Mouse (Mus musculus): Measurements from ENCODE around the gene Prkg1. TPM values are rescaled to one million over a fixed set of nuclear protein-coding genes. Genes with fewer than 3 reads are reported as not detected.

Gene Prkg1
- total and polyA plus RNA-seq, 3 experiments = not detected

DNA sequence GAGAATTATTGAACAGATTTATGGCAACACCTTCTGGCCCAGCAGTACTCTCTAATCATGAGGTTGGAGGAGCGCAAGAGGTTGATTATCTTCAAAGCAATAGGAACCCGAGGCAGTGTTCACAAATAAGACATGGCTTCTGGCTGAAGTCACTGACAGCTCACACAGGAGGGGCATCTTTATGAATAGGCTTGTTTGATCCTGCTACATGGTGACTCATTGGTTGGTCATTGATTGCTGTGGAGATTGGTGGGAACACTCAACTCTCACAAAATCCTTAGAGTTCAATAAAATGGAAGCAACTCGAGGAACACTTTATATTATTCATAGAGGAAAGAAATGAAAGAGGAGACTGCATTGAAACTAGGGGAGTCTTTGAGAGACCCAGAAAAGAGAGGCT lies 322.5 kb downstream of the Prkg1 start:
- TF ChIP-seq CTCF (IDR thresholded peaks at IDR 0.05 in 2 of 3, conservative IDR thresholded peaks at IDR 0.05 in 1 of 3; ENCODE audit: control insufficient read depth in 1 of 3, insufficient read depth in 1 of 3, low read depth in 2 of 3, low read length in 3 of 3, poor library complexity in 1 of 3, severe bottlenecking in 1 of 3) (no peak), TCF12 (IDR thresholded peaks at IDR 0.05; ENCODE audit: low read depth, low read length) (no peak), GATA1 (IDR thresholded peaks at IDR 0.05; ENCODE audit: low read depth, low read length) (no peak), BHLHE40 (IDR thresholded peaks at IDR 0.05; ENCODE audit: borderline replicate concordance, low read depth, low read length) (no peak), NRF1 (IDR thresholded peaks at IDR 0.05; ENCODE audit: insufficient read depth, low read depth, low read length, poor library complexity, severe bottlenecking) (no peak), EP300 (IDR thresholded peaks at IDR 0.05; ENCODE audit: low read depth in 1 of 2, low read length in 2 of 2) (no peak), ZMIZ1 (IDR thresholded peaks at IDR 0.05; ENCODE audit: low read depth, low read length) (no peak), POLR2A (IDR thresholded peaks at IDR 0.05; ENCODE audit: control insufficient read depth in 1 of 2, insufficient read depth in 1 of 2, low read depth in 1 of 2, low read length in 2 of 2, poor library complexity in 1 of 2) (no peak), E2F4 (IDR thresholded peaks at IDR 0.05; ENCODE audit: borderline replicate concordance, low read depth, low read length) (no peak), CHD1 (IDR thresholded peaks at IDR 0.05; ENCODE audit: low read depth, low read length) (no peak), MEF2A (IDR thresholded peaks at IDR 0.05; ENCODE audit: extremely low read depth, insufficient replicate concordance, low read depth, low read length, poor library complexity, severe bottlenecking) (no peak), GABPA (IDR thresholded peaks at IDR 0.05; ENCODE audit: low read depth, low read length) (no peak), TBP (IDR thresholded peaks at IDR 0.05; ENCODE audit: low read depth, low read length) (no peak), UBTF (IDR thresholded peaks at IDR 0.05; ENCODE audit: borderline replicate concordance, insufficient read depth, low read depth, low read length) (no peak), SIN3A (IDR thresholded peaks at IDR 0.05; ENCODE audit: low read length) (no peak), ELF1 (IDR thresholded peaks at IDR 0.05; ENCODE audit: low read depth, low read length) (no peak), MYB (IDR thresholded peaks at IDR 0.05; ENCODE audit: low read depth, low read length) (no peak), MAX (IDR thresholded peaks at IDR 0.05; ENCODE audit: low read length) (no peak)
- Histone ChIP-seq H3K9ac (ENCODE audit: control insufficient read depth, low read depth, low read length, poor library complexity, severe bottlenecking) (no peak overlapping the region), H3K9me3 (replicated peaks; ENCODE audit: insufficient read depth, low read length) (no peaks in the 10 kb centered on the region), H3K27ac (ENCODE audit: control insufficient read depth, low read depth, low read length) (no peak overlapping the region), H3K79me2 (ENCODE audit: control insufficient read depth, insufficient read depth, low read length, poor library complexity) (no peaks in the 10 kb centered on the region), H3K27me3 (ENCODE audit: control insufficient read depth in 1 of 2, insufficient read depth in 2 of 2, low read length in 2 of 2) (no peaks in the 10 kb centered on the region), H3K4me1 (ENCODE audit: control insufficient read depth in 1 of 2, insufficient read depth in 2 of 2, low read length in 2 of 2) (no peaks in the 10 kb centered on the region), H3K4me3 (ENCODE audit: control insufficient read depth in 1 of 2, insufficient read depth in 1 of 2, low read depth in 2 of 2, low read length in 2 of 2) (no peak overlapping the region), H3K36me3 (ENCODE audit: control insufficient read depth in 1 of 2, insufficient read depth in 2 of 2, low read length in 2 of 2) (no peaks in the 10 kb centered on the region)
- no peak for DNase-seq (ENCODE audit: low read depth, low spot score)

GRCm38 (mm10) chr19:31433446-31433845 lies 331.4 kb downstream of the Prkg1 start:
- DNase-seq (ENCODE audit: low read depth, low spot score) = no peak
- Histone ChIP-seq H3K27me3 (ENCODE audit: control insufficient read depth in 1 of 2, insufficient read depth in 2 of 2, low read length in 2 of 2) (no peaks in the 10 kb centered on the region), H3K9me3 (replicated peaks; ENCODE audit: insufficient read depth, low read length) (no peaks in the 10 kb centered on the region), H3K9ac (ENCODE audit: control insufficient read depth, low read depth, low read length, poor library complexity, severe bottlenecking) (no peak overlapping the region), H3K4me1 (ENCODE audit: control insufficient read depth in 1 of 2, insufficient read depth in 2 of 2, low read length in 2 of 2) (no peaks in the 10 kb centered on the region), H3K36me3 (ENCODE audit: control insufficient read depth in 1 of 2, insufficient read depth in 2 of 2, low read length in 2 of 2) (no peaks in the 10 kb centered on the region), H3K4me3 (ENCODE audit: control insufficient read depth in 1 of 2, insufficient read depth in 1 of 2, low read depth in 2 of 2, low read length in 2 of 2) (no peak overlapping the region), H3K79me2 (ENCODE audit: control insufficient read depth, insufficient read depth, low read length, poor library complexity) (no peaks in the 10 kb centered on the region), H3K27ac (ENCODE audit: control insufficient read depth, low read depth, low read length) (no peak overlapping the region)
- TF ChIP-seq KAT2A (conservative IDR thresholded peaks at IDR 0.05; ENCODE audit: low read depth, low read length) (no peak), ZNF384 (IDR thresholded peaks at IDR 0.05; ENCODE audit: low read depth, low read length) (no peak)

All from MEL (cell line).